Mouse (Mus musculus): ENCODE measurements around the gene Prss34. TPM values are rescaled to one million over a fixed set of nuclear protein-coding genes. Genes with fewer than 3 reads are reported as not detected.

Gene Prss34
- polyA plus RNA-seq, 1 experiment, result 0.11 TPM

DNA sequence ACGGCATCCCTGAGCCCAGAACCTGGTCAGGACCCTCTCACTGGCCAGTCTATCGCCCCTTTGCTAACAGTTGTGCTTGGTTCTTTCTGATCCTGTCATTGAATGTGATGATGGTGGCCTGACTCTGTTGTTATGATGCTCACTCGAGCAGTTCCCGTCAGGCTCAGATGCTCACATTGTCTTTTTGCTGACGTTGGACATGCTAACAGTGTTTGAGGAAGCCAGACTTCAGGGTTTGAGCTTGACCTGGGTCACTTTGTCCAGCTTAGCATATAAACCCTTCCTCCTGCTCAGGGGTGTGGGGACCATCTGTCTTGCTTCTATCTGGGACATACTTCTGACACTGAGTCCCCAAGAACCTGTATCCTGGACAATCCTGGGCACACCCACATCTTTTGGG lies 20.2 kb downstream of the Prss34 start, which contains the start of gene Prss29:
Gene Prss29 (plus strand): TSS at position 301 of the 400 bp plus-strand sequence.
- no peaks in the 10 kb centered on the region for H3K27me3 ChIP-seq (ENCODE audit: control insufficient read depth, insufficient read depth, low read length)
- H3K4me1 ChIP-seq (ENCODE audit: control insufficient read depth, insufficient read depth, low read length), result no peaks in the 10 kb centered on the region
- no peaks in the 10 kb centered on the region for H3K36me3 ChIP-seq (ENCODE audit: control insufficient read depth, insufficient read depth, low read length)
- H3K4me3 ChIP-seq (ENCODE audit: control insufficient read depth, low read depth, low read length), result no peak within 1 kb of the TSS
- no peak within 1 kb of the TSS for H3K27ac ChIP-seq (ENCODE audit: control insufficient read depth, insufficient read depth, low read depth, low read length)
- TF ChIP-seq POLR2A (IDR thresholded peaks at IDR 0.05; ENCODE audit: control insufficient read depth, low read depth, low read length), result no peak
- TF ChIP-seq CTCF (IDR thresholded peaks at IDR 0.05; ENCODE audit: control insufficient read depth, insufficient read depth, insufficient replicate concordance, low read depth, low read length), result no peak

DNA sequence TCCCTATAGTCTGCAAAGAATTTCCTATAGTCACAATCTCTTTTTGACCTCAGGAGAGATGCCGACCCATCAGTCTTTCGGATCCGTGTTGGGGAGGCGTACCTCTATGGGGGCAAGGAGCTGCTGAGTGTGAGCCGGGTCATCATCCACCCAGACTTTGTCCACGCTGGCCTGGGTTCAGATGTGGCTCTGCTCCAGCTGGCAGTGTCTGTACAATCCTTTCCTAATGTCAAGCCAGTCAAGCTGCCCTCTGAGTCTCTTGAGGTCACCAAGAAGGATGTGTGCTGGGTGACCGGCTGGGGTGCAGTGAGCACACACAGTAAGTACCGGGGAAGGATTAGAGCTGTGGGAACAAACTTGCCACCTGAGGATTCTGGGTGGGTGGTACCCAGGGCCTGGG lies 22.6 kb downstream of the Prss34 start:
- Histone ChIP-seq H3K4me3 (ENCODE audit: control insufficient read depth, low read depth, low read length) (no peak overlapping the region), H3K27ac (ENCODE audit: control insufficient read depth, insufficient read depth, low read depth, low read length) (no peak overlapping the region), H3K4me1 (ENCODE audit: control insufficient read depth, insufficient read depth, low read length) (no peaks in the 10 kb centered on the region), H3K36me3 (ENCODE audit: control insufficient read depth, insufficient read depth, low read length) (no peaks in the 10 kb centered on the region), H3K27me3 (ENCODE audit: control insufficient read depth, insufficient read depth, low read length) (no peaks in the 10 kb centered on the region)
- TF ChIP-seq CTCF (IDR thresholded peaks at IDR 0.05; ENCODE audit: control insufficient read depth, insufficient read depth, insufficient replicate concordance, low read depth, low read length), result no peak
- no peak for TF ChIP-seq POLR2A (IDR thresholded peaks at IDR 0.05; ENCODE audit: control insufficient read depth, low read depth, low read length)

DNA sequence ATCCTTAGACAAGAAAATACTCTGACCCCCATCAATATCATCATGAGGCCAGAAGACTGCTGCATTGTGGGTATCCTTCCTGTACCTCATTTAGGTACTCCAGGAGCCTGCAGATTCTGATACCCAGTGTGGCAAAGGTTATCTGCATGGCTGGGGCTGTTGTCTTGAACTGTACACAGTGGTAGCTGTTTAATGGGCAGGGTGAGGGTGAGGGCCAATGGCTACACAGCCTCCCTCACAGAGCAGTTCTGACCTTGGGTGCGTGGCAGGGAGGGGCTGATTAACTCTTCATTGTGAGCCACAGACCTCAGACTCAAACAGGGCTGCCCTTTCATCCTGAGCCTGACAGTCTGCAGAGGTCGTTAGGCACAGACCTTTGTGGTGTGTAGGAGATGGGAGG lies 24.7 kb downstream of the Prss34 start:
- no peaks in the 10 kb centered on the region for H3K27me3 ChIP-seq (ENCODE audit: control insufficient read depth, insufficient read depth, low read length)
- no peak for TF ChIP-seq POLR2A (IDR thresholded peaks at IDR 0.05; ENCODE audit: control insufficient read depth, low read depth, low read length)
- TF ChIP-seq CTCF (IDR thresholded peaks at IDR 0.05; ENCODE audit: control insufficient read depth, insufficient read depth, insufficient replicate concordance, low read depth, low read length), result no peak
- H3K4me1 ChIP-seq (ENCODE audit: control insufficient read depth, insufficient read depth, low read length), result no peaks in the 10 kb centered on the region
- no peaks in the 10 kb centered on the region for H3K36me3 ChIP-seq (ENCODE audit: control insufficient read depth, insufficient read depth, low read length)
- H3K4me3 ChIP-seq (ENCODE audit: control insufficient read depth, low read depth, low read length), result no peak overlapping the region
- no peak overlapping the region for H3K27ac ChIP-seq (ENCODE audit: control insufficient read depth, insufficient read depth, low read depth, low read length)

DNA sequence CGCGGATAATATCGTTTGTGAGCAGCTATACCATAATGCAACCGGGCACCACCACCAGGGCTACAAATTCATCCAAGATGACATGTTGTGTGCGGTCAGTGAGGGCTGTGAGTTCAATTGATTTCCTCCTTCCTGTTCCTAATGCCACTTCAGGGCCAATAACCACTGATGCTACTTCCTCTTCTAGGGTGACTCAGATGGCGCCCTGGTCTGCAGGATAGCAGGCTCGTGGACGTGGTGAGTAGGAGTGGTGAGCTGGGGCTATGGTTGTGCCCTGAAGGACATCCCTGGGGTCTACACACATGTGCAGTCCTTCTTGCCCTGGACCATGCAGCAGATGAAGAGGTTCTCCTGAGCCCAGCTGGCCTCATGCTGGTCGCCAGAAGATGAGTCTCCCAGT lies 34.1 kb downstream of the Prss34 start:
- no peaks in the 10 kb centered on the region for H3K27me3 ChIP-seq (ENCODE audit: control insufficient read depth, insufficient read depth, low read length)
- no peaks in the 10 kb centered on the region for H3K4me1 ChIP-seq (ENCODE audit: control insufficient read depth, insufficient read depth, low read length)
- H3K36me3 ChIP-seq (ENCODE audit: control insufficient read depth, insufficient read depth, low read length), result no peaks in the 10 kb centered on the region
- H3K27ac ChIP-seq (ENCODE audit: control insufficient read depth, insufficient read depth, low read depth, low read length), result no peak overlapping the region
- no peak overlapping the region for H3K4me3 ChIP-seq (ENCODE audit: control insufficient read depth, low read depth, low read length)
- TF ChIP-seq CTCF (IDR thresholded peaks at IDR 0.05; ENCODE audit: control insufficient read depth, insufficient read depth, insufficient replicate concordance, low read depth, low read length), result no peak
- no peak for TF ChIP-seq POLR2A (IDR thresholded peaks at IDR 0.05; ENCODE audit: control insufficient read depth, low read depth, low read length)

DNA sequence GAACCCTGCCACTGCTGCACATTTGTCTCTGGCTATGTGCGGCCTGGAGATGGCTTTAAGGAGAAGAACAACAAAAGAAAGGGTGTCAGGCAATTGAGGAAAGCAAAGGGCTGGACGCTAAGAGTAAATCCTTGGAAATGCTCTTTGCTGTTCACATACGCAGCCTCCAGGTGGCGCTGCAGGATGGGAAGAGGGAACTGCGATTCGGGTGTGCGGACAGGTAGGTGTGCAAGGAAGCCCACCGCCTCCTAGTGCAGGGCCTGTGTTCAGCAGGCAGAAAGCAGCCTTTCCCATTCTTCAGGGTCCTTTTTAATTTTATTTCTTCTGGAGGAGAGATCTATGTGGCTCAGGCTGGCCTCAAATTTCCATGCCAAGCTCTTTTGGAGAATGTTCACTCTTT lies 35.7 kb downstream of the Prss34 start:
- Histone ChIP-seq H3K4me3 (ENCODE audit: control insufficient read depth, low read depth, low read length) (no peak overlapping the region), H3K4me1 (ENCODE audit: control insufficient read depth, insufficient read depth, low read length) (no peaks in the 10 kb centered on the region), H3K27me3 (ENCODE audit: control insufficient read depth, insufficient read depth, low read length) (no peaks in the 10 kb centered on the region), H3K27ac (ENCODE audit: control insufficient read depth, insufficient read depth, low read depth, low read length) (no peak overlapping the region), H3K36me3 (ENCODE audit: control insufficient read depth, insufficient read depth, low read length) (no peaks in the 10 kb centered on the region)
- TF ChIP-seq CTCF (IDR thresholded peaks at IDR 0.05; ENCODE audit: control insufficient read depth, insufficient read depth, insufficient replicate concordance, low read depth, low read length), result peak; percentile 96; the same call in 1 of the 2 replicates
- no peak for TF ChIP-seq POLR2A (IDR thresholded peaks at IDR 0.05; ENCODE audit: control insufficient read depth, low read depth, low read length)

DNA sequence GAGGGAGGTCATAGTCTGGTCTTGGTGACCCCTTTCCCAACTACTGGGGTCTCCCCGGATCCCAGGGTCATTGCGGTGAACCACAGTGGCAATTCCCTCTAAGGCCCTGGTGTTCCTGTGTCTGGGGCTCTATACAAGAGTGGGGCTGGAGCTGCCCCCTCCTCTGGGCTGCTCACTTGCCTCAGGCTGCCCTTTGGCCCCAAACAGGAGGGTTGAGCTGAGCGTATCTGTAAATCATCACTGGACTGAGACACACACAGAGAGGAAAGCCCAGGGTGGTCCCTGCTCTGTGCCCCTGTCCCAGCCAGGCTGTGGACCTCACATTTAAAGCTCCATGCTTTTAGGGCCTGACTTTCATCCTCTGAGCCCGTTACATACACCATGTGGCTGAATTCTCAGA lies 40.0 kb downstream of the Prss34 start:
- Histone ChIP-seq H3K4me1 (ENCODE audit: control insufficient read depth, insufficient read depth, low read length) (no peaks in the 10 kb centered on the region), H3K27ac (ENCODE audit: control insufficient read depth, insufficient read depth, low read depth, low read length) (no peak overlapping the region), H3K27me3 (ENCODE audit: control insufficient read depth, insufficient read depth, low read length) (no peaks in the 10 kb centered on the region), H3K36me3 (ENCODE audit: control insufficient read depth, insufficient read depth, low read length) (no peaks in the 10 kb centered on the region), H3K4me3 (ENCODE audit: control insufficient read depth, low read depth, low read length) (no peak overlapping the region)
- TF ChIP-seq POLR2A (IDR thresholded peaks at IDR 0.05; ENCODE audit: control insufficient read depth, low read depth, low read length), result no peak
- no peak for TF ChIP-seq CTCF (IDR thresholded peaks at IDR 0.05; ENCODE audit: control insufficient read depth, insufficient read depth, insufficient replicate concordance, low read depth, low read length)

DNA sequence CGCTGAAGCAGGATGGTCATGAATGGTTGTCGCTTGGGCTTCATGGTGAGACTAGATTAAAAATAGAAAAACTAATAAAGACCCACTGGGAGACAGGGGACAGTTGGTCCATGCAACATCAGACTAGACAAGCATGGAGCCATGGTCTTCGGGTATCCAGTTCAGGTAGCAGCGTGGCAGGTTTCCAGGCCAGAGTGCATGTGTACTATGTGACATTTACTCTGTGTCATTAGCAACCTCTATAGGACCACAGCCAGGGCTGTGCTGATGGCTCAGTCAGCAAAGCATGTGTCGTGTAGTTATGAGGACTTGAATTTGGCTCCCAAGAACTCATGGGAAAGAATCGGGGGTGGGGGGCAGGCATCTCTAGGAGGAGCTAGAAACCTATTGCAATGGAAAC lies 41.8 kb downstream of the Prss34 start:
- TF ChIP-seq POLR2A (IDR thresholded peaks at IDR 0.05; ENCODE audit: control insufficient read depth, low read depth, low read length), result no peak
- TF ChIP-seq CTCF (IDR thresholded peaks at IDR 0.05; ENCODE audit: control insufficient read depth, insufficient read depth, insufficient replicate concordance, low read depth, low read length), result no peak
- no peaks in the 10 kb centered on the region for H3K4me1 ChIP-seq (ENCODE audit: control insufficient read depth, insufficient read depth, low read length)

DNA sequence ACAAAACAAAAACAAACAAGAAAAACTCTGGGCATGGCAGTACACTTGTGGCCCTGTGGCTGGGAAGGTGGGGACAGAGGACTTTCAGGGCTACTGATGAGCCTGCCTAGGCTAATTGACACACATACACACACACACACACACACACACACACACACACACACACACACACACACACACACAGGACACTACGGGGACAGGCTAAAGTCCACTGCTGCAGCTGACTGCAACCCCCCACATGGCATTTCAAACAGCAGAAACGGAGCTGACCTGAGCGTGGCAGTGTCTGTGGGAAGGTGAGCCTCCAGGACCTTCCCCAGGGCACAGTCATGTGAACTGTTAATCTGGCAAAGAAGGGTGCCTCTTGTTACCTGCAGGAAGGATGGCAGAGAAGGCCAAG lies 43.3 kb downstream of the Prss34 start:
- Histone ChIP-seq H3K36me3 (ENCODE audit: control insufficient read depth, insufficient read depth, low read length) (no peaks in the 10 kb centered on the region), H3K4me1 (ENCODE audit: control insufficient read depth, insufficient read depth, low read length) (no peaks in the 10 kb centered on the region), H3K27ac (ENCODE audit: control insufficient read depth, insufficient read depth, low read depth, low read length) (no peak overlapping the region), H3K27me3 (ENCODE audit: control insufficient read depth, insufficient read depth, low read length) (no peaks in the 10 kb centered on the region), H3K4me3 (ENCODE audit: control insufficient read depth, low read depth, low read length) (no peak overlapping the region)
- TF ChIP-seq POLR2A (IDR thresholded peaks at IDR 0.05; ENCODE audit: control insufficient read depth, low read depth, low read length), result no peak
- TF ChIP-seq CTCF (IDR thresholded peaks at IDR 0.05; ENCODE audit: control insufficient read depth, insufficient read depth, insufficient replicate concordance, low read depth, low read length), result no peak

More for the DNA sequence above, 41.8 kb downstream of the Prss34 start:
- Histone ChIP-seq H3K27ac (ENCODE audit: control insufficient read depth, insufficient read depth, low read depth, low read length) (no peak overlapping the region), H3K36me3 (ENCODE audit: control insufficient read depth, insufficient read depth, low read length) (no peaks in the 10 kb centered on the region), H3K4me3 (ENCODE audit: control insufficient read depth, low read depth, low read length) (no peak overlapping the region), H3K27me3 (ENCODE audit: control insufficient read depth, insufficient read depth, low read length) (no peaks in the 10 kb centered on the region)

Data from testis, adult 2 months (tissue).